Mouse (Mus musculus) myocyte (in vitro differentiated cells): ENCODE results near the gene Htra3.

ENCODE experiments used
- CEBPB ChIP-seq: IDR thresholded peaks from 2 replicates; pipeline ENCODE4 v1.6.1; 2011; ENCODE audit warnings: mild to moderate bottlenecking, moderate library complexity; ENCODE audit not compliant: poor library complexity, insufficient read depth, severe bottlenecking
- E2F4 ChIP-seq: IDR thresholded peaks from one replicate; pipeline ENCODE4 v1.6.1; 2011; ENCODE audit warnings: mild to moderate bottlenecking, control low read depth, moderate library complexity; ENCODE audit not compliant: insufficient read depth
- MAX ChIP-seq: IDR thresholded peaks from one replicate; pipeline ENCODE4 v1.6.1; 2011; ENCODE audit warnings: low read depth, mild to moderate bottlenecking, control low read depth
- MYOD1 ChIP-seq, 3 experiments: IDR thresholded peaks; one replicate each; pipeline ENCODE4 v1.6.1; 2011; ENCODE audit warnings: control low read depth in 2 of 3, low read depth in 2 of 3, mild to moderate bottlenecking in 2 of 3, moderate library complexity in 1 of 3; ENCODE audit not compliant: insufficient read length in 2 of 3, control insufficient read depth in 1 of 3
- POLR2A ChIP-seq: IDR thresholded peaks from one replicate; pipeline ENCODE4 v1.6.1; 2011; ENCODE audit warnings: low read depth, mild to moderate bottlenecking, control low read depth, moderate library complexity; ENCODE audit not compliant: insufficient read length
- POLR2AphosphoS2 ChIP-seq: IDR thresholded peaks from one replicate; pipeline ENCODE4 v1.6.1; 2011; ENCODE audit warnings: low read depth, control low read depth; ENCODE audit not compliant: insufficient read length
- TCF12 ChIP-seq: IDR thresholded peaks from one replicate; pipeline ENCODE4 v1.6.1; 2011; ENCODE audit warnings: mild to moderate bottlenecking, control low read depth; ENCODE audit not compliant: poor library complexity, insufficient read depth, severe bottlenecking

DNA sequence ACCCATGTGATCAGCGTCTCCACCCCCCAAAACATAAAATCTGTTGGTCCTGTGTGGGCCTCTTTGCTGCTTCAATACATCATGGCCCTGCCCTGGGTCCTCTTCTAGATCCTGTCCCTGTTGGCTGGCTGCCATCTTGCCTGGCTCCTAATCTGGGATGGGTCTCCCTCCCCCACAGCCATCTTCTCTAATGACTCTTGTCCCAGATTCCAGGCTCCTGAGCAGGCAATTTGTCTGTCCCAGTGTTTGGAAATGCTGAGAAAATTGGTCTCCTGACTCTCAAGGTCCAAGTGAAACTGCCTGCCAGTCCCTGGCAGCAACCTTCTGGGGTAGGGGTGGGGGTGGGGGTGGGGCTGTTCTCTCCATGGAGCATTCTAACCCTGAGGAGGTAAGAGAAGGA lies 40.3 kb upstream of the Htra3 start:
- TF ChIP-seq CEBPB (no peak), E2F4 (no peak), POLR2AphosphoS2 (no peak), MYOD1 (IDR thresholded peaks at IDR 0.05; ENCODE audit: control insufficient read depth in 1 of 3, insufficient read length in 2 of 3, low read depth in 2 of 3) (no peak), TCF12 (no peak), POLR2A (no peak), MAX (no peak)
